Mouse (Mus musculus) testis, postnatal 14 days (tissue): ENCODE data around the gene Cerk.
"Not testable (repeated sequence)": the region's sequence is repeated elsewhere in the genome, so short reads cannot be mapped to it uniquely, and the experiment has no call there.

ENCODE experiments used
- DNase-seq: peaks from one replicate; pipeline ENCODE4 v3.0.0; 2021; ENCODE audit warnings: low spot score

Gene Cerk

GRCm38 (mm10) chr15:86206385-86206784 is 20.4 kb upstream of the Cerk start:
- no peak for DNase-seq

GRCm38 (mm10) chr15:86205300-86205699 is 19.4 kb upstream of the Cerk start:
- no peak for DNase-seq

GRCm38 (mm10) chr15:86203942-86204561 is 18.1 kb upstream of the Cerk start:
- no peak for DNase-seq

GRCm38 (mm10) chr15:86203292-86203793 is 17.4 kb upstream of the Cerk start:
- no peak for DNase-seq

GRCm38 (mm10) chr15:86202640-86203039 is 16.7 kb upstream of the Cerk start:
- no peak for DNase-seq

GRCm38 (mm10) chr15:86201696-86202330 is 15.9 kb upstream of the Cerk start:
- DNase-seq: no peak

GRCm38 (mm10) chr15:86201095-86201494 is 15.2 kb upstream of the Cerk start:
- DNase-seq: no peak

GRCm38 (mm10) chr15:86200169-86200568 is 14.2 kb upstream of the Cerk start:
- DNase-seq: no peak

- no peak for DNase-seq
Observed at GRCm38 (mm10) chr15:86199482-86199881, 13.5 kb upstream of the Cerk start.

- no peak for DNase-seq
Observed at GRCm38 (mm10) chr15:86199052-86199451, 13.1 kb upstream of the Cerk start.

- DNase-seq: not testable (repeated sequence)
Observed at GRCm38 (mm10) chr15:86194676-86195453, 8.9 kb upstream of the Cerk start.

GRCm38 (mm10) chr15:86191933-86192332 is 6.0 kb upstream of the Cerk start:
- DNase-seq: no peak

GRCm38 (mm10) chr15:86191505-86191904 is 5.6 kb upstream of the Cerk start:
- DNase-seq: no peak

- DNase-seq: peak; percentile 73
Observed at GRCm38 (mm10) chr15:86190387-86190786, 4.4 kb upstream of the Cerk start.

GRCm38 (mm10) chr15:86188746-86189470 is 3.0 kb upstream of the Cerk start:
- DNase-seq: peak; percentile 77

GRCm38 (mm10) chr15:86188186-86188585 is 2.2 kb upstream of the Cerk start:
- DNase-seq: no peak

GRCm38 (mm10) chr15:86186686-86187085 is 745 bp upstream of the Cerk start:
- no peak for DNase-seq

- DNase-seq: no peak
Observed at GRCm38 (mm10) chr15:86184851-86185688, 871 bp downstream of the Cerk start.

GRCm38 (mm10) chr15:86184071-86184470 is 1.9 kb downstream of the Cerk start:
- DNase-seq: no peak

GRCm38 (mm10) chr15:86183484-86183883 is 2.5 kb downstream of the Cerk start:
- no peak for DNase-seq

GRCm38 (mm10) chr15:86182646-86183045 is 3.3 kb downstream of the Cerk start:
- DNase-seq: no peak
